Mouse (Mus musculus): ENCODE measurements around the gene Vmn1r81.

Gene Vmn1r81

DNA sequence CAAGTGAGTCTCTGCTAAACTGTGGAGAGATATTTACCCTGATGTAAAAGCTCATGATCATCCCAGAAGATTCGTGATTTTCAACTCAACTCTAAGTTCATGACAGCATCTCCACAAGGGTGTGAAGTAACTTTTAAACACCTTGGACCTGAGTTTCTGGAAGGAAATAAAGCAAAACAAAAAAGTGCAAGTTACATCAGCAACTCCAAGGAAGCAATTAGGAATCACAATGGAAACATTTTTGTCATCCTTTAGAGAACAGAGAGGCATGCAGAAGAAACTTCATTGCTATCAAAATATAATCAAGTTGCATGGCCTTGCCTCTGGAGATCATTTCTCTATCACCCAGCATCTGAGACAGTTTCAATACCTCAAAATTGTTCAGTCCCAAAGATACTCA is at the start of gene Vmn1r81:
Gene Vmn1r81 (minus strand): TSS at position 101 of the 400 bp plus-strand sequence.
- no peak for DNase-seq (ENCODE audit: low spot score)

DNA sequence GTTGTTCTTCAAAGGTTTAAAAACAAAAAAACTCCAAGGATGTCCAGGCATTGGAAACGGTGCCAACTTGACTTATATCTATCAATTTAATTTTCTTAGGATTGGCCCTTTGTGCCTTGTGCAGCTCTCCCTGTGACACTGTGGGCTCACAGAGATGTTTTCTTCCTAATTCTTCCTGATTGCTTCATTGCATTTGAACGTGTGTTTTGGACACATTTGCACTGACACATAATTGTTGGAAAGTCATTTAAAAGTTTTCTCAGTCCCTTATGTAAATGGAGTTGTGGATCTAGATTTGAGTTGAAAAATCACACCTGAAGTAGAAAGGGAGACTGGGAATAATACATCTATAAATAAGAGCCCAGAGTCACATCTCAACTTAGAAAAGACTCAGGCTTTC is 32.1 kb upstream of the Vmn1r81 start, which contains the start of gene Vmn1r82:
Gene Vmn1r82 (plus strand): TSS at position 301 of the 400 bp plus-strand sequence.
- DNase-seq (ENCODE audit: low spot score): no peak

DNA sequence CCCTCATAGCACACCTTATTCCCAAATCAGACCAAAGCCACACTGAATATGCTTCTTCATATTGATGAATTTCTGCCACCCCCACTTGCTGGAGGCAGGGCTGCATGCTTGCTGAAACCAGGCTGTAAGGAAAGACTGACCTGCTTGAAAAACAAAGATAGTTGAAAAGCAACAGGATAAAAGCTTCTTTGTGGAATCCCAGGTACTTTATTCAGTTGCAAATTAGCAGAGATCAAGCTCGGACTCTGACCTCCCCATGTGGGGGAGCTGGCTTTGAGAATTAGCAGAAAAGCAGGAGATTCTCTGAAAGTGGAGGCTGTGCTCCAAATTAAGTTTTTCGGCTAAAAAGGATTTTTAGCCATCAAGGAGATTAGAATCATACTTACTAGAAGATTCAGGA is 63.9 kb downstream of the Vmn1r81 start:
- DNase-seq (ENCODE audit: low spot score): no peak
